Mouse (Mus musculus) thymus, adult 2 months (tissue): ENCODE measurements around the gene Gorasp1.

Experiments
- CTCF ChIP-seq: fragments of 200-500 bp; IDR thresholded peaks from 2 replicates; pipeline ENCODE4 v1.5.1; 2012; ENCODE audit warnings: mild to moderate bottlenecking, control low read depth, low read length, moderate library complexity, borderline replicate concordance; ENCODE audit not compliant: control insufficient read depth, poor library complexity, insufficient read depth; ENCODE audit errors: extremely low read depth
- POLR2A ChIP-seq: fragments of 200-500 bp; IDR thresholded peaks from 2 replicates; pipeline ENCODE4 v1.6.1; 2012; ENCODE audit warnings: mild to moderate bottlenecking, low read length, control low read depth, moderate library complexity; ENCODE audit not compliant: control insufficient read depth, poor library complexity, insufficient read depth; ENCODE audit errors: extremely low read depth

DNA sequence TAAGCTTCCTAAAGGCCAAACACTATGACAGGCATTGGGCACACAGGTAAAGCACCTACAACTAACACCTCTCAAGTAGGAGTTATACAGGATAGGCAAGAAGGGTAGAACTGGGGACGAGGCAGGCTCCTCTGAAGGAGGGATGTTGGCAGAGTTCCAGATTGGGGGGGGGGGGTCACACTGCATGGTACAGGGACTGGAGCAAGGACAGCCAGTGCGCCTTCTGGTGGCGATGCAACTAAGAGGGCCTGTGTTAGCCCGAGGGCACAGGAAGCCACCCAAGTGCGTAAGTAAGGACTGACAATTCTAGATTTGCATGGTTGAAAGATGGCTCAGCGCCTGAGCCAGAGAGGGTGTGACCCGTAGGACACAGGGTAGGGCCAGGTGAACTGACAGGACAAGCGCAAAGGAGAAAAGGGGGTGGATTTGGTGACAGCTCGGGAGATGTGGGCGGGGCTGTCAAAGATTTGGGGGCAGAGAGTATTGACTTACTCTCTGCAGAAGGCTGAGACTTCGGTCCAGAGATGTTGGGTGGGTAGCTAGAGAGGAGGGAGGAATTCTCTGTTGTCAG, 45.0 kb upstream of the Gorasp1 start:
- TF ChIP-seq CTCF (peak; percentile 70; the same call in 1 of the 2 replicates), POLR2A (no peak)
